Mouse (Mus musculus): Measurements from ENCODE around the gene H2-Q6. TPM values are rescaled to one million over a fixed set of nuclear protein-coding genes. Genes with fewer than 3 reads are reported as not detected.

H2-Q6 gene
- 6.8 TPM for polyA plus RNA-seq (2014; fragmentation: Illumina TruSeq; extraction: RNeasy Lipid Tissue Mini Kit (QIAGEN cat#74804); ENCODE audit: low read depth, low replicate concordance)

GRCm38 (mm10) chr17:35424624-35425416 lies at the start of gene H2-Q6:
Gene H2-Q6 (plus strand): TSS chr17:35424850.

DNA sequence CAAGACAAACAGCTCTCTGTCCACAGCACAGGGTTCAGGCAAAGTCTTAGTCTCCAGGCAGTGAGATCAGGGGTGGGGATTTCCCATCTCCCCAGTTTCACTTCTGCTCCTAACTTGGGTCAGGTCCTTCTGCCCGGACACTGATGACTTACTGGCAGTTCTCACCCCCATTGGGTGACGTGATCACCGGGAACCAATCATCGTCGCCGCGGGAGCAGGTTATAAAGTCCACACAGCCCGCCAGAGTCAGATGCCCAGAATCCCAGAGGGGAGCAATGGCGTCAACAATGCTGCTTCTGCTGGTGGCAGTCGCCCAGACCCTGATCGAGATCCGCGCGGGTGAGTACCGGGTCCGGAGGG lies 45.3 kb upstream of the H2-Q6 start, which contains the start of gene H2-Q4:
TSS of gene H2-Q4 (plus strand) at position 249 of the 360 bp plus-strand sequence.

DNA sequence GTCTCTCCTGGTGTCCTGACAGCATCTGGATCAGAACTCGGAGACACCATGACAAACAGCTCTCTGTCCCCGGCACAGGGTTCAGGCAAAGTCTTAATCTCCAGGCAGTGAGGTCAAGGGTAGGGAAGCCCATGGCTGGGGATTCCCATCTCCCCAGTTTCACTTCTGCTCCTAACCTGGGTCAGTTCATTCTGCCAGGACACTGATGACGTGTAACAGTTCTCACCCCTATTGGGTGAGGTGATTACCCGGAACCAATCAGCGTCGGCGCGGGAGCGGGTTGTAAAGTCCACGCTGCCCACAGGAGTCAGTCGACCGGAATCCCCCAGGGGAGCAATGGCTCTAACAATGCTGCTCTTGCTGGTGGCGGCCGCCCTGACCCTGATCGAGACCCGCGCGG lies 14.2 kb downstream of the H2-Q6 start, which contains the start of gene H2-Q7:
TSS of gene H2-Q7 (plus strand) at position 271 of the 400 bp plus-strand sequence.

GRCm38 (mm10) chr17:35469842-35470751 lies 45.4 kb downstream of the H2-Q6 start, which contains the start of gene H2-Q10:
Gene H2-Q10 (plus strand): TSS chr17:35470089.

Other genes starting within 250 kb of the H2-Q6 start
- 6.0 TPM for gene Aif1, start 248.8 kb upstream of the H2-Q6 start, polyA plus RNA-seq (2014; fragmentation: Illumina TruSeq; extraction: RNeasy Lipid Tissue Mini Kit (QIAGEN cat#74804); ENCODE audit: low read depth, low replicate concordance)
- gene Lst1, start 236.4 kb upstream of the H2-Q6 start, polyA plus RNA-seq (2014; fragmentation: Illumina TruSeq; extraction: RNeasy Lipid Tissue Mini Kit (QIAGEN cat#74804); ENCODE audit: low read depth, low replicate concordance), result 4.1 TPM
- 0.68 TPM for gene Ltb, start 230.4 kb upstream of the H2-Q6 start, polyA plus RNA-seq (2014; fragmentation: Illumina TruSeq; extraction: RNeasy Lipid Tissue Mini Kit (QIAGEN cat#74804); ENCODE audit: low read depth, low replicate concordance)
- 0.29 TPM for gene Tnf, start 222.8 kb upstream of the H2-Q6 start, polyA plus RNA-seq (2014; fragmentation: Illumina TruSeq; extraction: RNeasy Lipid Tissue Mini Kit (QIAGEN cat#74804); ENCODE audit: low read depth, low replicate concordance)
- gene Lta, start 219.5 kb upstream of the H2-Q6 start, polyA plus RNA-seq (2014; fragmentation: Illumina TruSeq; extraction: RNeasy Lipid Tissue Mini Kit (QIAGEN cat#74804); ENCODE audit: low read depth, low replicate concordance), result not detected
- 1.8 TPM for gene Gm16181, start 204.0 kb upstream of the H2-Q6 start, polyA plus RNA-seq (2014; fragmentation: Illumina TruSeq; extraction: RNeasy Lipid Tissue Mini Kit (QIAGEN cat#74804); ENCODE audit: low read depth, low replicate concordance)
- gene Atp6v1g2, start 191.2 kb upstream of the H2-Q6 start, polyA plus RNA-seq (2014; fragmentation: Illumina TruSeq; extraction: RNeasy Lipid Tissue Mini Kit (QIAGEN cat#74804); ENCODE audit: low read depth, low replicate concordance), result 4.9 TPM
- 6.4 TPM for gene Nfkbil1, start 189.1 kb upstream of the H2-Q6 start, polyA plus RNA-seq (2014; fragmentation: Illumina TruSeq; extraction: RNeasy Lipid Tissue Mini Kit (QIAGEN cat#74804); ENCODE audit: low read depth, low replicate concordance)
- gene Ddx39b, start 183.1 kb upstream of the H2-Q6 start, polyA plus RNA-seq (2014; fragmentation: Illumina TruSeq; extraction: RNeasy Lipid Tissue Mini Kit (QIAGEN cat#74804); ENCODE audit: low read depth, low replicate concordance), result 112 TPM
- gene H2-D1, start 162.1 kb upstream of the H2-Q6 start, polyA plus RNA-seq (2014; fragmentation: Illumina TruSeq; extraction: RNeasy Lipid Tissue Mini Kit (QIAGEN cat#74804); ENCODE audit: low read depth, low replicate concordance), result 162 TPM
- not detected for gene H2-Q1, start 104.4 kb upstream of the H2-Q6 start, polyA plus RNA-seq (2014; fragmentation: Illumina TruSeq; extraction: RNeasy Lipid Tissue Mini Kit (QIAGEN cat#74804); ENCODE audit: low read depth, low replicate concordance)
- gene H2-Q2, start 82.6 kb upstream of the H2-Q6 start, polyA plus RNA-seq (2014; fragmentation: Illumina TruSeq; extraction: RNeasy Lipid Tissue Mini Kit (QIAGEN cat#74804); ENCODE audit: low read depth, low replicate concordance), result 0.50 TPM
- 29.8 TPM for gene H2-Q4, start 45.2 kb upstream of the H2-Q6 start, polyA plus RNA-seq (2014; fragmentation: Illumina TruSeq; extraction: RNeasy Lipid Tissue Mini Kit (QIAGEN cat#74804); ENCODE audit: low read depth, low replicate concordance)
- gene H2-Q7, start 14.3 kb downstream of the H2-Q6 start, polyA plus RNA-seq (2014; fragmentation: Illumina TruSeq; extraction: RNeasy Lipid Tissue Mini Kit (QIAGEN cat#74804); ENCODE audit: low read depth, low replicate concordance), result 9.3 TPM
- 1.7 TPM for gene H2-Q10, start 45.2 kb downstream of the H2-Q6 start, polyA plus RNA-seq (2014; fragmentation: Illumina TruSeq; extraction: RNeasy Lipid Tissue Mini Kit (QIAGEN cat#74804); ENCODE audit: low read depth, low replicate concordance)
- gene Pou5f1, start 81.2 kb downstream of the H2-Q6 start, polyA plus RNA-seq (2014; fragmentation: Illumina TruSeq; extraction: RNeasy Lipid Tissue Mini Kit (QIAGEN cat#74804); ENCODE audit: low read depth, low replicate concordance), result not detected
- 2.4 TPM for gene Tcf19, start 92.0 kb downstream of the H2-Q6 start, polyA plus RNA-seq (2014; fragmentation: Illumina TruSeq; extraction: RNeasy Lipid Tissue Mini Kit (QIAGEN cat#74804); ENCODE audit: low read depth, low replicate concordance)
- gene Cchcr1, start 92.2 kb downstream of the H2-Q6 start, polyA plus RNA-seq (2014; fragmentation: Illumina TruSeq; extraction: RNeasy Lipid Tissue Mini Kit (QIAGEN cat#74804); ENCODE audit: low read depth, low replicate concordance), result 3.0 TPM
- 0.60 TPM for gene Psors1c2, start 108.4 kb downstream of the H2-Q6 start, polyA plus RNA-seq (2014; fragmentation: Illumina TruSeq; extraction: RNeasy Lipid Tissue Mini Kit (QIAGEN cat#74804); ENCODE audit: low read depth, low replicate concordance)
- 0.47 TPM for gene Cdsn, start 127.3 kb downstream of the H2-Q6 start, polyA plus RNA-seq (2014; fragmentation: Illumina TruSeq; extraction: RNeasy Lipid Tissue Mini Kit (QIAGEN cat#74804); ENCODE audit: low read depth, low replicate concordance)
- not detected for gene 2300002M23Rik, start 142.6 kb downstream of the H2-Q6 start, polyA plus RNA-seq (2014; fragmentation: Illumina TruSeq; extraction: RNeasy Lipid Tissue Mini Kit (QIAGEN cat#74804); ENCODE audit: low read depth, low replicate concordance)
- not detected for gene Sfta2, start 176.7 kb downstream of the H2-Q6 start, polyA plus RNA-seq (2014; fragmentation: Illumina TruSeq; extraction: RNeasy Lipid Tissue Mini Kit (QIAGEN cat#74804); ENCODE audit: low read depth, low replicate concordance)
- not detected for gene Gm9573, start 201.8 kb downstream of the H2-Q6 start, polyA plus RNA-seq (2014; fragmentation: Illumina TruSeq; extraction: RNeasy Lipid Tissue Mini Kit (QIAGEN cat#74804); ENCODE audit: low read depth, low replicate concordance)
- not detected for gene Mucl3, start 218.8 kb downstream of the H2-Q6 start, polyA plus RNA-seq (2014; fragmentation: Illumina TruSeq; extraction: RNeasy Lipid Tissue Mini Kit (QIAGEN cat#74804); ENCODE audit: low read depth, low replicate concordance)
- gene Vars2, start 242.7 kb downstream of the H2-Q6 start, polyA plus RNA-seq (2014; fragmentation: Illumina TruSeq; extraction: RNeasy Lipid Tissue Mini Kit (QIAGEN cat#74804); ENCODE audit: low read depth, low replicate concordance), result 18.8 TPM
- gene Gtf2h4, start 248.9 kb downstream of the H2-Q6 start, polyA plus RNA-seq (2014; fragmentation: Illumina TruSeq; extraction: RNeasy Lipid Tissue Mini Kit (QIAGEN cat#74804); ENCODE audit: low read depth, low replicate concordance), result 17.7 TPM